10 mouse cellular contexts compared by ENCODE assay signal in genomic region chr1:39394096-39394495, GRCm38 (mm10). TPM values are rescaled to one million over a fixed set of nuclear protein-coding genes. Genes with fewer than 3 reads are reported as not detected.
DNase-seq lines count a peak whose midpoint lies in the region; ATAC-seq and TF ChIP-seq lines count a peak whose summit lies in the region.
"Had no signal": no experiment of that assay in that cellular context is flagged by ENCODE, and none has a peak within 500 bp of the region (broad histone marks: within the 10 kb centered on the region; RNA-seq: fewer than 3 reads in every experiment).

No protein-coding gene starts in this region.

- TF ChIP-seq CTCF in forebrain, postnatal 0 days (IDR thresholded peaks at IDR 0.05; ENCODE audit: low read depth): no peak

- H3K4me3 ChIP-seq in lung, embryonic 16.5 days (ENCODE audit: low read length): no peak overlapping the region
- H3K4me3 ChIP-seq in brown adipose tissue, adult 24 weeks (ENCODE audit: insufficient read depth, low read depth, low read length): no peak overlapping the region
- H3K4me3 ChIP-seq in forebrain, postnatal 0 days (ENCODE audit: low read depth, low read length): no peak overlapping the region
- H3K4me3 ChIP-seq: embryonic facial prominence, embryonic 12.5 days; forebrain, embryonic 15.5 days had no signal

- H3K27me3 ChIP-seq in lung, embryonic 16.5 days (ENCODE audit: control insufficient read depth, insufficient read depth, low read depth, low read length): no peaks in the 10 kb centered on the region
- H3K27me3 ChIP-seq in forebrain, postnatal 0 days (ENCODE audit: insufficient read depth, low read length): no peaks in the 10 kb centered on the region
- H3K27me3 ChIP-seq: forebrain, embryonic 15.5 days had no signal

- H3K4me1 ChIP-seq in lung, embryonic 16.5 days (replicated peaks; ENCODE audit: control insufficient read depth, insufficient read depth, low read length): peaks cover 23% of the 10 kb centered on the region
- H3K4me1 ChIP-seq in brown adipose tissue, adult 24 weeks (ENCODE audit: control insufficient read depth, insufficient read depth, insufficient read length, low read length): 0 out of 2 replicates have a peak, but pooled peaks cover 5% of the 10 kb centered on the region
- no peaks in the 10 kb centered on the region for H3K4me1 ChIP-seq in forebrain, postnatal 0 days (ENCODE audit: insufficient read depth)
- H3K4me1 ChIP-seq: forebrain, embryonic 15.5 days had no signal

- no peaks in the 10 kb centered on the region for H3K9me3 ChIP-seq in lung, embryonic 16.5 days (ENCODE audit: control insufficient read depth, low read length)
- H3K9me3 ChIP-seq in forebrain, postnatal 0 days (ENCODE audit: low read length): no peaks in the 10 kb centered on the region
- H3K9me3 ChIP-seq: embryonic facial prominence, embryonic 12.5 days; forebrain, embryonic 15.5 days had no signal

- 49% methylated on average over 10 of the region's 10 CpGs for WGBS in lung, embryonic 16.5 days
- 84% methylated on average over 10 of the region's 10 CpGs for WGBS in forebrain, postnatal 0 days

- H3K9ac ChIP-seq in lung, embryonic 16.5 days (ENCODE audit: low read length): peak overlapping the region; percentile 39; the same call in 1 of the 2 replicates
- H3K9ac ChIP-seq in forebrain, postnatal 0 days: no peak overlapping the region
- H3K9ac ChIP-seq: embryonic facial prominence, embryonic 12.5 days; forebrain, embryonic 15.5 days had no signal

- DNase-seq in lung, adult 18-20 months: no peak
- DNase-seq in heart, adult 8-10 months (ENCODE audit: low spot score): peak; percentile 69
- DNase-seq in kidney, postnatal 4 days: peak; percentile 36 to 60
- no peak for DNase-seq in forebrain, postnatal 0 days
- DNase-seq in yolk sac, embryonic 10.5 days (ENCODE audit: low spot score): no peak
- DNase-seq: cerebellum, adult 9-10 months had no signal

- H3K27ac ChIP-seq in lung, embryonic 16.5 days (ENCODE audit: low read length): peak overlapping the region; percentile 86
- H3K27ac ChIP-seq in brown adipose tissue, adult 24 weeks (replicated peaks; ENCODE audit: low read depth, low read length): peak overlapping the region; percentile 41; the same call in 1 of the 2 replicates
- H3K27ac ChIP-seq in forebrain, postnatal 0 days (ENCODE audit: low read depth, low read length): no peak overlapping the region
- H3K27ac ChIP-seq: embryonic facial prominence, embryonic 12.5 days; forebrain, embryonic 15.5 days had no signal

- no peak for ATAC-seq in lung, embryonic 16.5 days (ENCODE audit: low read depth)
- no peak for ATAC-seq in forebrain, postnatal 0 days
- ATAC-seq: forebrain, embryonic 15.5 days had no signal

- no peak overlapping the region for H3K4me2 ChIP-seq in lung, embryonic 16.5 days (ENCODE audit: low read depth, low read length)
- no peak overlapping the region for H3K4me2 ChIP-seq in forebrain, postnatal 0 days (ENCODE audit: low read depth)
- H3K4me2 ChIP-seq: embryonic facial prominence, embryonic 12.5 days; forebrain, embryonic 15.5 days had no signal

- H3K36me3 ChIP-seq in lung, embryonic 16.5 days (ENCODE audit: control insufficient read depth, insufficient read depth, low read length): no peaks in the 10 kb centered on the region
- peaks cover 8% of the 10 kb centered on the region; the same call in 1 of the 2 replicates for H3K36me3 ChIP-seq in forebrain, postnatal 0 days (ENCODE audit: insufficient read depth)
- H3K36me3 ChIP-seq: embryonic facial prominence, embryonic 12.5 days had no signal

RNA-seq across cellular contexts. Expression of gene Rpl31, which starts 26.5 kb away (rescaled TPM):
- polyA plus RNA-seq in lung, embryonic 16.5 days (2015; fragmentation: Nextera tagmentation; extraction: Ambion mirVana): 449 and 553 TPM in 2 replicates
- polyA plus RNA-seq in brown adipose tissue, adult 24 weeks (2012; ENCODE audit: insufficient read depth, insufficient read length, missing spikeins): 322 and 591 TPM in 2 replicates
- 100 to 1,000 TPM; 470 to 601 (median 547) TPM for total RNA-seq in heart, adult 8-10 months (2022)
- total RNA-seq in forebrain, postnatal 0 days (2014; rRNA removed): 428 and 702 TPM in 2 replicates
- 365 and 471 TPM in 2 replicates for polyA plus RNA-seq in forebrain, postnatal 0 days (2015; fragmentation: Nextera tagmentation; extraction: Ambion mirVana)

Comparison
In these comparisons a context has a peak if more than half of its experiments do, and no peak if none do; other contexts are left out.
1. DNase-seq: peak in heart, adult 8-10 months (single experiment) and kidney, postnatal 4 days (2 of 2); none in lung, adult 18-20 months (0 of 2), forebrain, postnatal 0 days (single experiment) and yolk sac, embryonic 10.5 days (single experiment).